Mouse (Mus musculus) frontal cortex, postnatal 14 days (tissue): ENCODE measurements around the gene Srf.
A peak's percentile ranks its signal among the peaks of the same experiment; 100 is the strongest.
"Not testable (repeated sequence)": the region's sequence is repeated elsewhere in the genome, so short reads cannot be mapped to it uniquely, and the experiment has no call there.

Source experiments
- DNase-seq, 2 experiments: peaks; one replicate each; pipeline ENCODE4 v3.0.0; 2022; ENCODE audit warnings: low spot score in 2 of 2

Srf gene

DNA sequence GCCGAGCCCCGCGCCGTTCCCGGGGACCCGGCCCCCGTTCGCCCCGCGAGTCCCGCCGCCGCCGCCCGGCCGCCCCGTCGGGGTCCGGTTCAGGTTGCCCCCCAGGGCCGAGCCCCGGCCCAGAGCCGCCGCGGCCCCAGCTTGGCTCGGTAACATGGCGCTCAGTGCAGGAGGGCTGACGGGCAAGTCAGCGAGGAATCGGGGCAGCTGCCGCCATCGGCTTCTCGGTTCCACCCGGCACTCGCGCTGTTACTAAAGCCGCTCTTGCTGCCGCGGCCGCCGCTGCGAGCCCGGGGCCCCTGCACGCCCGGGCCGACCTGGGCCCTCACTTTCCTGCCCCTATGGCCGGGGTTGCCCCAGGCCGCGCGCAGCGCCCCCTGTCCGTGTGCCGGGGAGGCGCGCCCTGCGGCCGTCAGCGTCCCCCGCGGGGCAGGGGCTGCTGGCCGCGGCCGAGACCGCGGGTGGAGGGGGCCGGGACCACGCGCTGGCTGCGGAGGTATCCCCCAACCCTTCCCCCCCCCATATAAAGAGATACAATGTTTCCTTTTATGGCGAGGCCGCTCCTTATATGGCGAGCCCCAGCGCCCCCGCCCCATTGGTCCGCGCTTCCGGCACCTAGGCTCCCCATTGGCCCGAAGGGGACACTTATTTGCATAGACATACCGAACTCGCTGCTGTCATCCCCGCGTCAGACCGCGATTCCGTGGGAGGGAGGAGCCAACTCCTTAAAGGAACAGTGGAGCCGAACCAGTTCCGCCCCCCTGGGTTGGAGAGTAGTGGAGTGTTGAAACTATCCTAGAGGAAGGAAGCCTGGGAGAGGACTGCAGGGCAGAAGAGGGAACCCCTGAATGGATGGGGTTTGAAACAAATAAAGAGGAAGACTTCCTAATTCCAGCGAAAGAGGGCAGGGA, at the start of gene Srf:
Srf (minus strand) TSS at position 503 of the 911 bp plus-strand sequence.
- peak; percentile 97 to 98 for DNase-seq

DNA sequence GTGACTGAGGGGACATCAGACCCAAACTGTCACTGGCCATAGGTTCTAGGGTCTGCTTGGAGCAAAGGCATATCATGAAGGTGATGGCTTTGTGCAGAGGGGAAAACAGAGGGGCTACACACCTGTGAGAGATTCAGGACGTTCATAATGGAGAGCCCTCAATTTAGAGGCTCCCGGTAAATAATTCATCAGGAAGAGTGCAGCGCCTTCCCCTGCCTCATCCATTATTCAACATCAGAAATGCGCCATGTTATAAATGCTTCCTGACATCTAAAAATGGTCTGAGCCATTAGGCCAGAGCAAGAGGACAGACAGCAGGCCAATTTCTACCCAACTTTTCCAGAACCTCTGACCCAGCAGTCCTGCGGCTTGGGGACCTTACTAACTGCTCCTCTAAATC, 49.2 kb upstream of the Srf start:
- no peak for DNase-seq

DNA sequence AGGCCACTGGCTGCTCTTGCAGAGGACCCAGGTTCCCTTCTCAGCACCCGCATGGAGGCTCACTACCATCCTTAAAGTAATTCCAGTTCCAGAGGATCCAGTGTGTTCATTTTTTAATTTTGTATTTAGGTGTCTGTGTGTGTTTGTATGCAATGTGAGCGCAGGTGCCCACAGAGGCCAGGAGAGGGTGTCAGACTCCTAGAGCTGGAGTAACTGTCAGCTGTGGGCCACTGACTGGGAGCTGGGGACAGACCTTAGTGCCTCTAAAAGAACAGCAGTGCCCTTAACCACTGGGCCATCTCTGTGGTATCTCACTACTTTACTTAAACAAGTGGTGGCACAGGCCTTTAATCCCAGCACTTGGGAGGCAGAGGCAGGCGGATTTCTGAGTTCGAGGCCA, 47.3 kb upstream of the Srf start:
- DNase-seq = no peak

DNA sequence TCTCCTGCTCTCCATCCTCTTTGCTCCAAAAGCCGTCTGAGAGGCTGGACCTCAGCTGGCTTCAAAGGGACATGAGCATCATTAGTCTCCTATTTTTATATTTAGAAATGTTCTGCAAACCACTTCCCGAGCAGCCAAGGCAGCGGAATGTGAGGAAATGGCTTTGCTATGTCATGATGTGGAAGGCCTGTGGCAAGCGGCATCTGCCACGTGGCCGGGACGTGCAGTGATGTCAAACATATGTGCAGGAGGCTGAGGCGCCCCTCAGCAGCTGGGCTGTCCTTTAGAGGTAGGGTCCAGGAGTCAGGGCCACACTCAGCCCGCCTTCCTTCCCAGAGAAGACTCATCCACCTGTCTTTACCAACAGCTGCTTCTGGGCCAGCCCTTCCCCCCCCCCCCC, 46.2 kb upstream of the Srf start:
- no peak for DNase-seq

DNA sequence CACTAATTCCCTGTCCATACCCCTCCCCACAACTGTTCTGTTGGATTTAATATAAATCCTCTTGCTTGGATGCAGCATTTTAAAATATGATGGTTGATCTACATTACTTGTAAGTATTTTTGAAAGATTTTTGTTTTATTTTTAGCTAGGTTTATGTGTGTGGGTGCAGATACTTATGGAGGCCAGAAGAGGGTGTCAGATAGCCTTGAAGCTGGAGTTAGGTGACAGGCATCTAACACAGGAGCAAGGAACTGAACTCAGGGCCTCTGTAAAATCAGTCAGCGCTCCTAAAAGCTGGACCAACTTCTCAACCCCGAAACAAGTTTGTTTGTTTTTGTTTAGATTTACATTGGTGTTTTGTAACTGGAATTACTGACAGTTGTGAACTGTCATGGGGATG, 44.6 kb upstream of the Srf start:
- DNase-seq = no peak

DNA sequence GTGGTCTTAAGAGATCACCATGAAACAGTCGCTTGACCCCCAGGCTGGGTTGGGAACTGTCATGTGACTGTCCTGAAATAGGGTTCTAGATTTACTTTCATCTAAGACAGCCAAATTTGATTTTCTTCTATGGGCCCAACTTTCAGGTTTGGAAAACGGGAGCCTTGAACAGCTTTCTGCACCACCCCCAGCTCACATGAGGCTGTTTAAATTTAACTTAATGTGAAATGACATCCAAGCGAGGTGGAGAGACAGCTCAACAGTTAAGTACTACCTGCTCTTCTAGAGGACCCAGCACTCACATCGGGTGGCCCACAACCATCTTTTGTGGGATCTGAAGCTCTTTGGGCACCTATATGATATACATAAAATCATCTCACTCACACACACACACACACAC, 43.0 kb upstream of the Srf start:
- DNase-seq = no peak

DNA sequence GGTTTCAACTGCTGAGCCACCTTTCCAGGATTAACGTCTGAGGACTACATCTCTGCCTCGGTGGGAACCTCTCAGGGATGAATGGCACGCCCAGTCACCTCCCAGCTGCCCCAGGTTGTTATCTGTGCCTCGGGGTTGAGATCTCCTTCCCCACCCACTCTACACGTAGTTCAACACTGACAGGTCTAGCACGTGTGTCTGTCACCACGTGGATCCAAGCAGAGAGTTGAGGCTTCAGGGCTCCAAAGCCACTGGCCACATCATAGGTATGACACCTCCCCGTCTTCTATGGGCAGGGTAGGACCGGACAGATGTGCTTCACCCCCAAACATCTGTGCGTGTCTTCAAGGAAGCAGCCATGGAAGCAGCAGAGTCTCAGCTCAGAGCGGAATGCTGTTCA, 42.0 kb upstream of the Srf start:
- no peak for DNase-seq

DNA sequence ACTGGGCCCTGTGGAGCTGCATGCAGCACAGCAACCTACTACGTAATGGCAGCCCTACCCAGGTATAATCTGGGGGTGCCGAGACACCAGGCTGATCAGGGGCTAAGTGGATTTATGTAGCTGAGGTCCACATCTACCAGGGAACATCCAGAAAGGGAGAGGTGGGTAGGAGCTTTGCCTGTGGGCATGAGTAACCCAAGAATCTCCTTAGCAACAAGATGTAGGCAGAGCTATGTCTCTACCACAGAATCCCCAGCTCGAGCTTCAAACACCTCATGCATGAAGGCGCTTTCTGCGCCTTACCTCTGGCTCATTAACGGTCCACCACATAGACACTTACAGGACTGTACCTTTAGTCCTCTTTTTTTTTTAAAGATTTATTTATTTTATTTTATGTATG, 39.4 kb upstream of the Srf start:
- DNase-seq = no peak

DNA sequence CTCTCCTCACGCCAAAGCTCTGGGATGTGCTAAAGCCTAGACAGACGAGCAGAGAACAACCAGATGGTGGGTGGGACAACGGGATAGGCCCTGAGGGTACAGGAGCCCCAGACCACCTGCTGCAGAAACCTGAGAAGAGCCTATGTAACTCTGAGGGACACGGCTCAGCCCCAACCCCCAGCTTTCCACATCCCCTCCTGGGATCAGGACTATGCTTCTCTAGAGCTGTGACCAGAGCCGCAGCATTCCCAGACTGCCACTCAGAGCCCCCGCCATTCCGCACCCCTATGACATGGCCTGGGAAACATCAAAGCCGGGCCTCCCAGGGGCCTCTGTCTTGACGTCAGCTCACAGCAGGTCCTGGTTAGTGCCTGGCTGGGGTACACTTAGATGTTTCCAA, 38.6 kb upstream of the Srf start:
- no peak for DNase-seq

DNA sequence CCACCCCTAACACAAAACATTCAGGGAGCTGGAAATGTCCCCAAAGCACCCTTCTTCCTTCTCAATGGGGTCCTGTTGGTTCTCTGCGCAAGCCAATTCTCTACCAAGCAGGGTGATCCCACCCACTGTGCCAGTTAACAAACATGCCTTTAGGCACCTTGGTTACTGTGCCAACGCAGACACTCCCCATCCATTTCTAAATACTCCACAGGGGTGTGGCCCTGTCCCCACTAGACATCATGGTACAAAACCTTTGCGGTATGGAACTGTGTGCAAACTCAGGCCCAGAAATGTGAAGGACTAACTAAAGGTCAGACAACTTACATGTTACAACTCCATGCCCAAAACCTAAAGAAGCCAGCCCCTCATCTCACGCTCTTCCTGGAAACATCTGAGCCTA, 37.1 kb upstream of the Srf start:
- DNase-seq = no peak

DNA sequence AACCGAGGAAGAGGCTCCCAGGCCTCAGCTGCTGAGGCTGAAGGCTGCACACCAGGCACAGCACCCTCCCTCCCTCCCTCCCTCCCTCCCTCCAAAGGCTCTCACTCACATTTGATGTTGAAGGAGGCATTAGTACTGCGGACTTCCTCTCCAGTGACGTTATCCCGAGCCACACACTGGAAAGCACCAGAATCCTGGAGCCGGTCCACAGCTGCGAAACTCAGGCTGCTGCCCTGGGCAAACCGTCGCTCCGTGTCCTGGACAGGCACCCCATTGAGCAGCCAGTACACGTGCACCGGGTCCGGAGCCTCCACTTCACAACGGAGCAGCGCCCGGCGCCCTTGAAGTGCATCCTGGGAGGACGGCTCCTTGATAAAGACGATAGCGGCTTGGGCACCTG, 35.4 kb upstream of the Srf start:
- no peak for DNase-seq

DNA sequence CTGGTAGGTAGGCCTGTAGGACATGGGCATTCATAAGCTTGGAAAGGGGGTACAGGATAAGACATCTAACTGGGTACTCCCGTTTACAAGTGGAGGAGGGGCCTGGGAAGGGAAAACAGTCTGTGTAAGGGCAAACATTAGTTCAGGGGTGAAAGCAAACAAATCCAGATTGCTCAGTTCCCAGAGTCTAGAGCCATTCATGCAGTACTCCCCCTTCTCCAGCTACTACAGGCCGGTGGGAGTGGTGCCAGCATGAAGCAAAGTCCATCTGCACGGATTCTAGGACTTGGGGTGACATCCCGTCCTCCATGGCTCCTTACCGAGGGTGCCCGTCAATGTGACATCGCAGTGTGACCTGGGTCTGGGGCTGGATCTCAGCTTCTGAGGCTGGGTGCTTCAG, 34.5 kb upstream of the Srf start:
- no peak for DNase-seq

DNA sequence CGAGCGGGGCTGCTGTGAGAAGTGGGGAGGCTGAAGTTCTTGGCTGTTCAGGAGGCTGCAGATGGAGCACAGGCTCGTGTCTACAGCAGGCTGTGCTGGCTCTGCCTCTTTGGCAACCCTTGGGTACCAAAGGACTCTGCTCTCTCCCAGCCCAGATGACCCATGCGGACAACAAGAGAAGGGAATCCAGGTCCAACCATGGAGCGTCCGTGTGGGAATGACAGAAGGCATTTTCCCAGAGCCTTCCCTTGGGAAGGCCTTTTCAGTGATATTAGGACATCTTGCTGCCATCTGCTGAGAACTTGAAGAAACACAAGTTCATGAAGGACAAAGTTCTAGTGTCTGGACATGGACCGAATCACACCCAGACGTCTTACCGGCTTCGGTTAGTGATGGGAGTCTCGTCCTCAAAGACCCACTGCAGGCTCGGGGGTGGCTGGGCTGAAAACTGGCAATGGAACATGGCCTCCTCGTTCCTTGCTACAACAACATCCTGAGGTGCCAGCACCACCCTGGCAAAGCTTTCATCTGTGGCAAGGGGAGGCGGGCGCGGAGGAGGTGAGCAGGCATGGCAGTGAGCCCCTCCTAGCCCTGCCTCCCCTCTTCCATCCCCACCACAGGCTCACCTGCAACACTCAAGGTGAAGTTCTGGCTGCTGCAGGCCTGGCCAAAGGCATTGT, 33.8 kb upstream of the Srf start:
- DNase-seq = no peak

DNA sequence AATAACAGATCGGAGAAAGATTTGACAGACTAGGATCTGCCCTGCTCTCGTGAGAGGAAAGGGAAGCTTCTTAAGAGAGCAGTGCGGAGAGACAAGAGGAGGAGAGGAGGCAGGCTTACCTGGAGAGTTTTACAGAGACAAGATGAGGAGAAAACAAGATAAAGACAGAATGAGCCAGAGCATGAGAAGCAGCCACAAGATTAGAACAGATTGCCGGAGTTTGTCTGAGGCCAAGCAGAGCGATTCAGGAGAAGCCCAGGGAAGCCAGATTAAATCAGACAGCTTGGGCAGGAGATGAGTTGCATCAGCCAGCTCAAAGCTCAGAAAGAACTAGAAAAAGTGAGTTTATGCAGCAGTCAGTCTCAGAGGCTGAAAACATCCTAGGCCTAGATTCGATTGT, 32.9 kb upstream of the Srf start:
- no peak for DNase-seq

DNA sequence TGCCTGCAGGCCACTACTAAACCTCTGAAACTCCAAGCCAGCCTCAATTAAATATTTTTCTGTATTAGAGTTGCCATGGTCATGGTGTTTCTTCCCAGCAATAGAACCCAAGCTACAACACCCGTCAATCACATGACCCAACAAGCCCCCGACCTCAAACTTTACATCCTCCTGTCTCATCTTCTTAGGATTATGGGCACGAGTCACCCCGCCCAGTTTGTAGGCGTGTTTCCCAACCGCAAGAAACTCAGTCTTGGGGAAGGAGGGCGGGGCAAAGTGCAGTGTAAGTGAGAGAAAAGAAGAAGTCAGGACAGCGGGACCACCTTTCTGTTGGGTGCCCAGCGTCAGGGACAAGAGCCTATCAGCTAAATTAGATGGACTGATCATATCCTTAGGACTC, 32.2 kb upstream of the Srf start:
- no peak for DNase-seq

DNA sequence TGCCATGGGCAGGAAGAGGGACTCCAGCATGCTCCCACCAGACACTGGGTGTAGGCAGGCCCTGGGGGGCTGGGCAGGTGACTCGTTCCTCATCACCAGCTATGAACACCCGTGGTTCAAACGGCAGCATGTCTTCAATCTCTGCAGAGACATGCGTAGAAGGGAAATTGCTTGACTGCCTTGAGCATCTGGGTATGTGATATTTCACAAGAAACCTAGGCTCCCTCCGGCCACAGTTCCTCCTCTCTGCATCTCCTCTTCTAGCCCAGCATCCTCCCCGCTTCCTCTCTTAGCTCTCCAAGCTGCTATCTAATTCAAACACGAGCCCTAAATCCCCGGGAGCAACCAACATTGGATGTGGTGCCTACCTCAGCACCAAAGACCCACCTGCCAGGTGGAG, 30.4 kb upstream of the Srf start:
- no peak for DNase-seq

DNA sequence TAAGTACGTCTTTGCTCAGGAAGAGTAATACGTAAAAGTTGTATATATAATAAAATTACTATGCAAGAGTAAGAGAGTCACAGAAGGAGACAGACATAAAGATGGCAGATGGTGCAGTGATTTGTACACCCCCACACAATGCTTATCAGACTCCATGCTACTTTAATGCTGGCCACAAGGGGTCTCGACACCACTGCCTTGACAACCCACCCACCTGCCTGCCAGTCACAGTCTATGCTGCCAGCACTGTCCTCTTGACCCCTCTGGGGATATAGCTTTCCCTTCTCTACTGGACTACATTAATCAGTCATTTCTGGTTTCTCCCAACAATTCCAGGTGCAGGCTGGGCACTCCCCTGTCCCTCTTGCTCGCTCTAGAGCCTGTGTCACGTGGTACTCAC, 22.7 kb upstream of the Srf start:
- no peak for DNase-seq

DNA sequence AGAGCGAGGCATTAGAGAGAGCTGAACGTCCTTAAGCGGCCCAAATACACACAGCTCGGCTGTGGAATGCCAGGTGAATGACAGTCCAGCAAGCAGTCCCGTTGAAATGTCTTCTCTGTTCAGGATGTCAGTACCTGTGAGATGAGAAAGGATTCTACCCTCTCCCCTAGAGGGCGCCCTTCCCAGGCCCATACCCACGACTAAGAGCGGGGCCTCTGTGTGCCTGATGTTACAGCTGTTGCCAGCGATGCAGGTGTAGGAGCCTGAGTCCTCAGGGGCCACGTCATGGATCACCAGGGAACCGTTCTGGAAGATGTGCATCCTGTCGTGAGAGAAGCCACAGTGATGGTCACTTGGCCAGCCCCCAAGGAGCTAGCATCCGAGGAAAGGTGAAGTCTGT, 20.1 kb upstream of the Srf start:
- no peak for DNase-seq

DNA sequence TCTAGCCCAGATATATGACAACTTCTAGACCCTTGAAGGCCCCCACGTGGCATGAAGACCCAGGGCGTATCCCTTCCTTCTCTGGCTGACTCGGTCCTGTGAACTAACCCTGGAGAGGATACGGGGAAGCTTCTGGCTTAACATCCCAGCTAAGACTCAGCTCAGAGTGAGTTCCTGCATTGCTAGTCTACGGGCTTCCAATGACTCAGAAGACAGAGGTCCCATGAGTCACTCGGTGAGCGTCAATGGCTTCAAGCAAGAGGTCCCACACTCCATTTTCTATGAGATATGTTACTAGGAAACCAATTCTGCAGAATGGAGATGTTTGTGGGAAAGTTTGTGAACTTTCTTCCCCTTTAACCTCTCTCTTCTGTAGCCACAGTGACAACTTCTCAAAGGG, 18.6 kb upstream of the Srf start:
- no peak for DNase-seq

DNA sequence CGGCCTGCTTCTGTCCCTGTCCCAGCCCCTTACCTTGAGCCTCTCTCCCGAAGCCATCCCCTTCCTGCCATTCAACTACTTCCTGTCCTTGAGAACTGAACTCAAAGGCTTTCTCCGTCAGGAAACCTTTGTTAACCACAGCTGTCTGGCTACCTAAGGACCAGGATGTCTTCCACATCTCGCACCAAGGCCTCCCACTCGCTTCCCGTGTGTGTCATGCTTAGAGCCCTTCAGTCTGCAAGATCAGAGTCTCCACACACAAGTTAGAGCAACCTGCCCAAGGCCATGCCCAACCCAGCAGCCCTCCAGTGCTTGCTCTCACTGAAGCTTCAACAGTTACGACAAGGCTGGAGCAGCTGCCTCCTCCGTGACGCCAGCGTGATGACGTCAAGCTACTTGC, 15.0 kb upstream of the Srf start:
- no peak for DNase-seq

DNA sequence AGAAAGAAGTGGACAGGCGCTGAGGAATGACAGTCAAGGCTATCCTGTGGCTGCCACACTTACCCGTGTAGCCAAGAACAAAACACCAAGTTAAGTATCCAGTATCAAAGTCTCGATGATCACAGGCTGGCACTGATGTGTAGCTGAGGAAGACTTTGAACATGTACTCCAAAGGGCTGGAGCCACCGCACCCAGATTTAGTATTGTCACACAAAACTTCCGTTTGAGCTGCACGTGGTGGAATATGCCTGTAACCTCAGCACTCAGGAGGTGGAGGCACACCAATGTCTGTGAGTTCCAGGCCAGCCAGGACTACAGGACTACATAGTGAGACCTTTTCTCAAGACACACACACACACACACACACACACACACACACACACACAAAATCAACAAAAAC, 3.2 kb upstream of the Srf start:
- no peak for DNase-seq

DNA sequence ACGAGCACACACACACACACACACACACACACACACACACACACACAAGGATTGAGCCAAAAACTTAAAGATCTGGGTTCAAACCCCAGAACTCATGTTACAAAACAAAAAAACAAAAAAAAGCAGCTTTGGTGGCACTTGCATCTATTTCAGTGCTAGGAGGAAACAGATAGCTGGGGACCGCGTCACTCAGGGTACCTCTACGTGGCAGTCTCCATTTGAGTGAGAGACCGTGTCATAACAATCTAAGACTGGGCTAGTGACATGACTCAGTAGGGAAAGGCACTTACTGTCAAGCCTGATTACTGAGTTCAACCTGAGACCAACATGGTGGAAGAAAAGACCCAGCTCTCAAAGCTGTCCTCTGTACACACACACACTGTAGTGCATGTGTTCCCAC, 2.2 kb upstream of the Srf start:
- no peak for DNase-seq

DNA sequence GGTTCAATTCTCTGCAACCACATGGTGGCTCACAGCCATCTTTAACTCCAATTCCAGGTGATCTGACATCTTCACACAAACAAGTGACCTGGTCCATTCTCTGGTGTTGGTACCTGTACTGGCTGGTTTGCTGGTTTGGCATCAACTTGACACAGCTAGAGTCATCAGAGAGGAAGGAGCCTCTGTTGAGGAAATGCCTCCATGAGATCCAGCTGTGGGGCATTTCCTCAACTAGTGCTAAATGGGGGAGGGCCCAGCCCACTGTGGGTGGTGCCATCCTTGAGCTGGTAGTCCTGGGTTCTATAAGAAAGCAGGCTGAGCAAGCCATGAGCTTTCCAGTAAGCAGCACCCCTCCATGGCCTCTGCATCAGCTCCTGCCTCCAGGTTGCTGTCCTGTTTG, 1.3 kb upstream of the Srf start:
- not testable (repeated sequence) for DNase-seq

DNA sequence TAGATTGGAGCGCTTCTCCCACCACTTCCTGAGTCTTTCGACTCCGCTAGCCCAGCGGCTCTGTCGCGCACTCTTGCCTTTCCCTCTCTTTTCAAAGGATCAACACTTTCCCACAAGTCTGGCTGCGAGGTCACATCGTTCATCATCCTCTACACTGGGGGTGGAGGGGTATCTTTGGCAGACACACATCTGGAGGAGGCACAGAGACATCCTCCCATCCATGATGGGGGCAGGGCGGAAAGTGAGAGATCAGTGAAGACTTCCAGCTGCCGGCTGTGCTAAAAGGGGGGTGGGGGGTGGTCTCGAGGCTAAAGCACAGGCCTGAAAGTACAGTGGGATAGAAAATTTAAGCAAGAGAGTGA, 590 bp upstream of the Srf start:
- DNase-seq = no peak
